Mouse (Mus musculus): ENCODE data around the gene Naglu. TPM values are rescaled to one million over a fixed set of nuclear protein-coding genes. Genes with fewer than 3 reads are reported as not detected.

Gene Naglu
- total and polyA plus RNA-seq, 3 experiments, result 11.2 to 33.3 (median 13.8) TPM

DNA sequence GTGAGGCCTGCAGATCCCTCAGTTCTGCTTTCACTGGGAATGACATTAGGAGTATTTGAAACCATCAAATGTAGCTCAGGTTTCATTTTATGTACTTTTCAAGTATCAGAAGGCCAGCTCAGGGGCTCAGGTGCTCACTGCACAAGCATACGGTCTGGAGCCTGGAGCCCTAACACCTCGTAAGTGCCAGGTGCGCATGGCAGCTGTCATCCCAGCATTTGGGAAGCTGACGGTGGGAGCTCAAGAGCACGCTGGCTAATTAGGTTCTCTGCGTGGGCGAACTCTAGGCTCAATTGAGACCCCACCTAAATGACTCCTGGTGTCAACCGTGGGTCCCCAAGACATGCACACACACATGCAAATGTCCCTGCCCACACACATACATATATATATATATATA, 40.5 kb upstream of the Naglu start:
- TF ChIP-seq ZC3H11A (IDR thresholded peaks at IDR 0.05; ENCODE audit: low read depth, low read length) (no peak), BHLHE40 (IDR thresholded peaks at IDR 0.05; ENCODE audit: low read depth, low read length) (no peak), NRF1 (IDR thresholded peaks at IDR 0.05; ENCODE audit: low read depth, low read length) (no peak)
- Histone ChIP-seq H3K9me3 (replicated peaks; ENCODE audit: low read length) (no peaks in the 10 kb centered on the region), H3K9ac (ENCODE audit: insufficient read depth, low read depth) (no peak overlapping the region), H3K4me2 (ENCODE audit: insufficient read depth, low read depth, poor library complexity, severe bottlenecking) (no peak overlapping the region), H3K4me1 (ENCODE audit: control insufficient read depth in 1 of 2, insufficient read depth in 2 of 2) (peaks cover 0 to 9% of the 10 kb centered on the region in 2 experiments; a peak in 1 of 4 replicates), H3K27me3 (replicated peaks) (no peaks in the 10 kb centered on the region), H3K4me3 (replicated peaks in 1 of 3; ENCODE audit: low read depth in 2 of 3, low read length in 2 of 3, poor library complexity in 1 of 3) (no peak overlapping the region), H3K27ac (ENCODE audit: insufficient read depth, low read depth) (no peak overlapping the region), H3K79me2 (replicated peaks; ENCODE audit: control insufficient read depth, extremely low read depth, insufficient read depth, poor library complexity, severe bottlenecking) (no peaks in the 10 kb centered on the region), H3K36me3 (replicated peaks in 1 of 2; ENCODE audit: control insufficient read depth in 1 of 2, insufficient read depth in 1 of 2, low read length in 1 of 2) (peaks cover 69 to 88% of the 10 kb centered on the region in 2 experiments)
- dilution Hi-C loops (cut with MboI; ENCODE audit: extremely low pct_ligation_motif_present, extremely low pct_unique_long_range_greater_than_20kb, low sequenced_read_pairs), result no loop called here
- in situ Hi-C loops (cut with MboI; ENCODE audit: low pct_ligation_motif_present, low pct_unique_long_range_greater_than_20kb, low sequenced_read_pairs), result no loop called here
- DNase-seq (ENCODE audit: extremely low read depth), result no peak

DNA sequence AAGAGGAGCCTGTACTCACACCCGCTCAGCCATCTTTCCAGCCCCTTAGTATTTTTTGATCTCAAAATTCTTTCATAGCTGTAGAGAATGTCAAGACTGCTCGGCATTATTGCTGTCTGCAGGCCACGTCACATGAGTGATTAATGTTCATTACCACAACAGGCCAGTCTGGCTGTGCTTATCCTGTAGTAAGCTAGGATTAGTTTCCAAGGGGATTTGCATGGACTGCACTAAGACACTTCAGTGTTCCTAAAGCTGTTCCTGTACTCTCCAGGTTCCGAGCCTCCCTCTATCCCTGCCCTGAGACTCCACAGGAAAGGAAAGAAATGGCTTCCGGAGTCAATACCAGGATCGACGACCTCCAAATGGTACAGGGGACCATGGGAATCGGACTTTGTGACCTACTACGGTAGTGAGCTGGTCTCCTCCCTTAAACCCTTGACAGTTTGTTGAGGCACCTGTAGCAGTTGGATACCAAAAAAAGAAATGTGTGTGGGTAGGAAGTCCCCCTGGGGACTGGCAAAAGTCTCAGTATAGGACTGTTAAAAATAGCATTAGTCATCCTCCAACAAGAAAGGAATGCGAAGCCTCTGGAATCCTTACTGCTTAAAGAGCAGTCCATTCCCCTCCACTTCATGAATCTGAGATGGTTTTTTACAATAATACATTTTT, 39.5 kb upstream of the Naglu start:
- Histone ChIP-seq H3K4me2 (ENCODE audit: insufficient read depth, low read depth, poor library complexity, severe bottlenecking) (no peak overlapping the region), H3K79me2 (replicated peaks; ENCODE audit: control insufficient read depth, extremely low read depth, insufficient read depth, poor library complexity, severe bottlenecking) (no peaks in the 10 kb centered on the region), H3K4me3 (replicated peaks in 1 of 3; ENCODE audit: low read depth in 2 of 3, low read length in 2 of 3, poor library complexity in 1 of 3) (no peak overlapping the region), H3K36me3 (replicated peaks in 1 of 2; ENCODE audit: control insufficient read depth in 1 of 2, insufficient read depth in 1 of 2, low read length in 1 of 2) (peaks cover 76 to 90% of the 10 kb centered on the region in 2 experiments), H3K27ac (ENCODE audit: insufficient read depth, low read depth) (no peak overlapping the region), H3K4me1 (ENCODE audit: control insufficient read depth in 1 of 2, insufficient read depth in 2 of 2) (peaks cover 0 to 9% of the 10 kb centered on the region in 2 experiments; a peak in 1 of 4 replicates), H3K9me3 (replicated peaks; ENCODE audit: low read length) (no peaks in the 10 kb centered on the region), H3K27me3 (replicated peaks) (no peaks in the 10 kb centered on the region), H3K9ac (ENCODE audit: insufficient read depth, low read depth) (no peak overlapping the region)
- TF ChIP-seq NELFE (IDR thresholded peaks at IDR 0.05; ENCODE audit: low read depth, low read length) (no peak), CTCF (conservative IDR thresholded peaks at IDR 0.05 in 1 of 2, IDR thresholded peaks at IDR 0.05 in 1 of 2; ENCODE audit: low read depth in 2 of 2, low read length in 2 of 2) (no peak), MAX (IDR thresholded peaks at IDR 0.05; ENCODE audit: low read length) (no peak), MAZ (IDR thresholded peaks at IDR 0.05; ENCODE audit: low read depth, low read length) (no peak), TBP (conservative IDR thresholded peaks at IDR 0.05; ENCODE audit: low read depth, low read length) (no peak), POLR2AphosphoS2 (IDR thresholded peaks at IDR 0.05; ENCODE audit: low read depth, low read length) (0 out of 2 replicates have a peak, but pooled peaks have one; percentile 41), RCOR1 (conservative IDR thresholded peaks at IDR 0.05; ENCODE audit: low read depth, low read length) (no peak)
- in situ Hi-C loops (cut with MboI; ENCODE audit: low pct_ligation_motif_present, low pct_unique_long_range_greater_than_20kb, low sequenced_read_pairs) (no loop called here), dilution Hi-C loops (cut with MboI; ENCODE audit: extremely low pct_ligation_motif_present, extremely low pct_unique_long_range_greater_than_20kb, low sequenced_read_pairs) (no loop called here)
- no peak for DNase-seq (ENCODE audit: extremely low read depth)

DNA sequence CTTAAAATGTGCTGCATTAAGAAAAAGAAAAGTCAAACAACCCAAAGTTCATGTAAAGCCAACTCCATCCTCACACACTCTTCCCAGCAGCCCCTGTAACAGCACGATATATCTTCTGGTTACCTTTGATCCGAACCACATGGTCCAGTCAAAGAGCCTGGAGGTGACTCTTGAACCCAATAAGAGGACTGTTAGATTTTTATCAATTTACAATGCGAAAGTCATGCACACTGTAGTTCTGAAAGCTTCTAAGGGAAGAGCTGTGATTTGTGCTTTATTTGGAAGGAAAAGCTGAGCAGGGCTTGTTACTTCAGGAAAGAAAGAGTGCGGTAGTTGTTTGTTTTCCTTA, 39.0 kb upstream of the Naglu start:
- Histone ChIP-seq H3K4me2 (ENCODE audit: insufficient read depth, low read depth, poor library complexity, severe bottlenecking) (no peak overlapping the region), H3K4me1 (ENCODE audit: control insufficient read depth in 1 of 2, insufficient read depth in 2 of 2) (peaks cover 0 to 9% of the 10 kb centered on the region in 2 experiments; a peak in 1 of 4 replicates), H3K79me2 (replicated peaks; ENCODE audit: control insufficient read depth, extremely low read depth, insufficient read depth, poor library complexity, severe bottlenecking) (no peaks in the 10 kb centered on the region), H3K27ac (ENCODE audit: insufficient read depth, low read depth) (no peak overlapping the region), H3K36me3 (replicated peaks in 1 of 2; ENCODE audit: control insufficient read depth in 1 of 2, insufficient read depth in 1 of 2, low read length in 1 of 2) (peaks cover 78 to 89% of the 10 kb centered on the region in 2 experiments), H3K4me3 (replicated peaks in 1 of 3; ENCODE audit: low read depth in 2 of 3, low read length in 2 of 3, poor library complexity in 1 of 3) (no peak overlapping the region), H3K9ac (ENCODE audit: insufficient read depth, low read depth) (no peak overlapping the region), H3K9me3 (replicated peaks; ENCODE audit: low read length) (no peaks in the 10 kb centered on the region), H3K27me3 (replicated peaks) (no peaks in the 10 kb centered on the region)
- in situ Hi-C loops (cut with MboI; ENCODE audit: low pct_ligation_motif_present, low pct_unique_long_range_greater_than_20kb, low sequenced_read_pairs) (no loop called here), dilution Hi-C loops (cut with MboI; ENCODE audit: extremely low pct_ligation_motif_present, extremely low pct_unique_long_range_greater_than_20kb, low sequenced_read_pairs) (no loop called here)
- TF ChIP-seq NELFE (IDR thresholded peaks at IDR 0.05; ENCODE audit: low read depth, low read length) (no peak), NRF1 (IDR thresholded peaks at IDR 0.05; ENCODE audit: low read depth, low read length) (no peak), ZC3H11A (IDR thresholded peaks at IDR 0.05; ENCODE audit: low read depth, low read length) (no peak), MAX (IDR thresholded peaks at IDR 0.05; ENCODE audit: low read length) (no peak), PAX5 (IDR thresholded peaks at IDR 0.05; ENCODE audit: low read length) (no peak), IRF4 (IDR thresholded peaks at IDR 0.05; ENCODE audit: low read depth, low read length) (no peak), E2F4 (IDR thresholded peaks at IDR 0.05; ENCODE audit: insufficient replicate concordance, low read depth, low read length) (no peak)
- no peak for DNase-seq (ENCODE audit: extremely low read depth)
